Mouse (Mus musculus): ENCODE measurements at regions not wholly inside any gene's neighbourhood (a gene's known extent, or its start where the extent isn't known, plus 50 kb on each side); places are given as distances from the start of the nearest gene placed in this dataset.

- DNase-seq (ENCODE audit: low spot score) (no peak), ATAC-seq (ENCODE audit: insufficient read depth, low read depth) (no peak)
- no peaks in the 10 kb centered on the region for H3K36me3 ChIP-seq (replicated peaks; ENCODE audit: control insufficient read depth, insufficient read depth, low read length)
- H3K4me2 ChIP-seq (ENCODE audit: low read depth, low read length) = no peak overlapping the region
- no peaks in the 10 kb centered on the region for H3K4me1 ChIP-seq (ENCODE audit: control insufficient read depth, insufficient read depth)
- TF ChIP-seq CTCF (IDR thresholded peaks at IDR 0.05; ENCODE audit: low read depth) (no peak), EP300 (IDR thresholded peaks at IDR 0.05; ENCODE audit: low read depth) (no peak)
- H3K4me3 ChIP-seq (ENCODE audit: low read depth, low read length) = no peak overlapping the region
- no peak overlapping the region for H3K9ac ChIP-seq (replicated peaks; ENCODE audit: low read depth, low read length)
- H3K9me3 ChIP-seq (replicated peaks; ENCODE audit: control insufficient read depth, low read length) = no peaks in the 10 kb centered on the region
- H3K27me3 ChIP-seq (ENCODE audit: control insufficient read depth, insufficient read depth, low read length) = no peaks in the 10 kb centered on the region
- no peak overlapping the region for H3K27ac ChIP-seq (ENCODE audit: low read depth)
These were observed 207.6 kb downstream of the Phlda1 start for GRCm38 (mm10) chr10:111713676-111714075.

GRCm38 (mm10) chr10:111715172-111715571, 209.1 kb downstream of the Phlda1 start:
- H3K36me3 ChIP-seq (replicated peaks; ENCODE audit: control insufficient read depth, insufficient read depth, low read length) = no peaks in the 10 kb centered on the region
- ATAC-seq (ENCODE audit: insufficient read depth, low read depth) (no peak), DNase-seq (ENCODE audit: low spot score) (no peak)
- H3K4me1 ChIP-seq (ENCODE audit: control insufficient read depth, insufficient read depth) = no peaks in the 10 kb centered on the region
- no peak overlapping the region for H3K27ac ChIP-seq (ENCODE audit: low read depth)
- H3K4me2 ChIP-seq (ENCODE audit: low read depth, low read length) = no peak overlapping the region
- TF ChIP-seq CTCF (IDR thresholded peaks at IDR 0.05; ENCODE audit: low read depth) (no peak), EP300 (IDR thresholded peaks at IDR 0.05; ENCODE audit: low read depth) (no peak)
- no peak overlapping the region for H3K9ac ChIP-seq (replicated peaks; ENCODE audit: low read depth, low read length)
- WGBS = 59% methylated on average over 6 of the region's 6 CpGs
- no peaks in the 10 kb centered on the region for H3K27me3 ChIP-seq (ENCODE audit: control insufficient read depth, insufficient read depth, low read length)
- H3K4me3 ChIP-seq (ENCODE audit: low read depth, low read length) = no peak overlapping the region
- H3K9me3 ChIP-seq (replicated peaks; ENCODE audit: control insufficient read depth, low read length) = no peaks in the 10 kb centered on the region

DNA sequence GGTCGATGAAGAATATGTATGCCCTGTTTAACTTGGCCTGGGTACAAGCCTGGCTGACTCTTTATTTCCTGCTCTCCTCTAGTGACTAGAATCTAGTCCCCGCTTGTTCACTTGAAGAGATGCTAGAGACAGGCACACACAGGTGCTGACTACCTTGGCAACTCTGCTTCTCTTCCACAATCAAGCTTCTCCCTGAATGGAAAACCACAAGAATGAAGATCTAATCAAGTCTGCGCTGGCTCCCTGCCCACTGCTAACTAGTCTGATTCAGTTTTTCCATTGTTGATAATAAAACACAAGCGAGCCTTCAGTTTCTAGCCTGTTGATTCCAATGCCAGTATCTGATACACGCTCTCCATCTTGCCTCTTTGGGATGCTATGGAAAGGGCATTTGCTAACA, 213.5 kb downstream of the Phlda1 start:
- 65% methylated on average over 5 of the region's 5 CpGs for WGBS
- Histone ChIP-seq H3K27ac (ENCODE audit: low read depth) (no peak overlapping the region), H3K4me1 (ENCODE audit: control insufficient read depth, insufficient read depth) (peaks cover 10% of the 10 kb centered on the region; the same call in 1 of the 2 replicates), H3K27me3 (ENCODE audit: control insufficient read depth, insufficient read depth, low read length) (no peaks in the 10 kb centered on the region), H3K4me3 (ENCODE audit: low read depth, low read length) (no peak overlapping the region), H3K4me2 (ENCODE audit: low read depth, low read length) (no peak overlapping the region), H3K36me3 (replicated peaks; ENCODE audit: control insufficient read depth, insufficient read depth, low read length) (no peaks in the 10 kb centered on the region), H3K9ac (replicated peaks; ENCODE audit: low read depth, low read length) (no peak overlapping the region), H3K9me3 (replicated peaks; ENCODE audit: control insufficient read depth, low read length) (no peaks in the 10 kb centered on the region)
- ATAC-seq (ENCODE audit: insufficient read depth, low read depth) = no peak
- TF ChIP-seq EP300 (IDR thresholded peaks at IDR 0.05; ENCODE audit: low read depth) = no peak
- no peak for TF ChIP-seq CTCF (IDR thresholded peaks at IDR 0.05; ENCODE audit: low read depth)
- DNase-seq (ENCODE audit: low spot score) = no peak

GRCm38 (mm10) chr10:111721068-111721467, 215.0 kb downstream of the Phlda1 start:
- Histone ChIP-seq H3K9me3 (replicated peaks; ENCODE audit: control insufficient read depth, low read length) (no peaks in the 10 kb centered on the region), H3K9ac (replicated peaks; ENCODE audit: low read depth, low read length) (no peak overlapping the region), H3K4me2 (ENCODE audit: low read depth, low read length) (no peak overlapping the region), H3K4me1 (ENCODE audit: control insufficient read depth, insufficient read depth) (peaks cover 10% of the 10 kb centered on the region; the same call in 1 of the 2 replicates), H3K4me3 (ENCODE audit: low read depth, low read length) (no peak overlapping the region), H3K36me3 (replicated peaks; ENCODE audit: control insufficient read depth, insufficient read depth, low read length) (no peaks in the 10 kb centered on the region), H3K27me3 (ENCODE audit: control insufficient read depth, insufficient read depth, low read length) (no peaks in the 10 kb centered on the region), H3K27ac (ENCODE audit: low read depth) (peak overlapping the region; percentile 37)
- 21% methylated on average over 5 of the region's 5 CpGs for WGBS
- DNase-seq (ENCODE audit: low spot score) = peak; percentile 53
- peak; percentile 47; the same call in 1 of the 2 replicates for ATAC-seq (ENCODE audit: insufficient read depth, low read depth)
- TF ChIP-seq EP300 (IDR thresholded peaks at IDR 0.05; ENCODE audit: low read depth) (no peak), CTCF (IDR thresholded peaks at IDR 0.05; ENCODE audit: low read depth) (no peak)

GRCm38 (mm10) chr10:111723885-111724284, 217.8 kb downstream of the Phlda1 start:
- H3K4me2 ChIP-seq (ENCODE audit: low read depth, low read length) = no peak overlapping the region
- H3K27ac ChIP-seq (ENCODE audit: low read depth) = no peak overlapping the region
- no peak for TF ChIP-seq CTCF (IDR thresholded peaks at IDR 0.05; ENCODE audit: low read depth)
- TF ChIP-seq EP300 (IDR thresholded peaks at IDR 0.05; ENCODE audit: low read depth) = no peak
- peaks cover 10% of the 10 kb centered on the region; the same call in 1 of the 2 replicates for H3K4me1 ChIP-seq (ENCODE audit: control insufficient read depth, insufficient read depth)
- H3K9ac ChIP-seq (replicated peaks; ENCODE audit: low read depth, low read length) = no peak overlapping the region
- WGBS = 91% methylated on average over 2 of the region's 2 CpGs
- no peaks in the 10 kb centered on the region for H3K9me3 ChIP-seq (replicated peaks; ENCODE audit: control insufficient read depth, low read length)
- H3K36me3 ChIP-seq (replicated peaks; ENCODE audit: control insufficient read depth, insufficient read depth, low read length) = no peaks in the 10 kb centered on the region
- H3K27me3 ChIP-seq (ENCODE audit: control insufficient read depth, insufficient read depth, low read length) = no peaks in the 10 kb centered on the region
- no peak overlapping the region for H3K4me3 ChIP-seq (ENCODE audit: low read depth, low read length)
- DNase-seq (ENCODE audit: low spot score) = no peak
- no peak for ATAC-seq (ENCODE audit: insufficient read depth, low read depth)

All from heart, postnatal 0 days (tissue).